Mouse (Mus musculus) yolk sac, embryonic 10.5 days (tissue): ENCODE measurements around the gene Samd9l.
"Not testable (repeated sequence)": the region's sequence is repeated elsewhere in the genome, so short reads cannot be mapped to it uniquely, and the experiment has no call there.

ENCODE experiments used
- DNase-seq: peaks from one replicate; pipeline ENCODE4 v3.0.0-alpha.2; 2017; ENCODE audit warnings: low spot score

The Samd9l gene

DNA sequence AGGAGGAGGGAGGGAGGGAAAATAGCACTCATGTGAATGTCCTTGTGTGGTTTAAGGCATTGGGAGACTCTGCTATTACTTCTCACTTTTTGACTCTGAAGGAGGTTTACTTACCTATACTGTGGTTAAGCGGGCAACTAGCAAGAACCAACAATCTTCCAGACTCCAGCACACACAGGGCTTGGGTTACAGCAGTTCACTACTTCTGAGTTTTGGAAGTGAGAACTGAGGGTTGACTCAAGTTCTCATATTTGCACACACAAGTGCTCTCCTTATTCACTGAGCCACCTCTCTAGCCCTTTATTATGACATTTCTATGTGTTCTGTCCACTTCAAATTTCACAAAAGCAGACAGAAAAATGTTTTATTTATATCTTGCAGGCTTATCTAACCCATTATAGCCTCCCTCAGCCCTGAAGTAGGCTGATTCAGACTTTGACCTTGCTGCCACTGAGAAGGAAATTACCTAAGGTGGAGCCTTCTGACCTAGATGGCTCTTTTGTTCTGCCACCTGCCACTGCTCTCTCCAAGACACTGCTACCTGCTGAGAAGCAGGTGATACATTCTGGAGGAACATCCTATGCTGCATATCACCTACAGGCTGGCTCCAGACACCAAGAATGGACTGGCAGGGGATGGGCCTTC, 55.6 kb downstream of the Samd9l start:
- DNase-seq, result not testable (repeated sequence)

- no peak for DNase-seq
Measured at GRCm38 (mm10) chr6:3341479-3341878, 57.9 kb downstream of the Samd9l start.

- DNase-seq, result not testable (repeated sequence)
Measured at GRCm38 (mm10) chr6:3340928-3341327, 58.4 kb downstream of the Samd9l start.

DNA sequence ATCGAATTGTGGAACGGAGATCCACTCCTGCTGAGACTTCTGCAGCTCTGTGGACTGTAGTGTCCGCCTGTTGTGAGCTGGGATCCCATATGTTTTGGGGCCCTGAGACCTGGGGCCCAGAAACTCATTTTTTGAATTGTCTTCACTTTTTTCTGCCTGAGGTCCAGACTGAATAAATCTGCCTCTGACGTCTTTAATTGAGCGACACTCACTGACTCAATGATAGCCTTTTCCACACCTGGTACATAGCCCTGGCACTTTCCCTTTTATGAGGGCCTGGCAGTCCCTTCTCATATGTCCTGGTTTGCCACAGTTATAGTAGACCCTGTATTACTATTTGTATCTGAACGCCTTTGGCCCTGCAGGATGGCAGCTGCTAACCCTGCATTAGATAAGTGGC, 60.2 kb downstream of the Samd9l start:
- DNase-seq, result not testable (repeated sequence)
